ENCODE assay signal across 9 mouse cellular contexts in the genomic region with DNA sequence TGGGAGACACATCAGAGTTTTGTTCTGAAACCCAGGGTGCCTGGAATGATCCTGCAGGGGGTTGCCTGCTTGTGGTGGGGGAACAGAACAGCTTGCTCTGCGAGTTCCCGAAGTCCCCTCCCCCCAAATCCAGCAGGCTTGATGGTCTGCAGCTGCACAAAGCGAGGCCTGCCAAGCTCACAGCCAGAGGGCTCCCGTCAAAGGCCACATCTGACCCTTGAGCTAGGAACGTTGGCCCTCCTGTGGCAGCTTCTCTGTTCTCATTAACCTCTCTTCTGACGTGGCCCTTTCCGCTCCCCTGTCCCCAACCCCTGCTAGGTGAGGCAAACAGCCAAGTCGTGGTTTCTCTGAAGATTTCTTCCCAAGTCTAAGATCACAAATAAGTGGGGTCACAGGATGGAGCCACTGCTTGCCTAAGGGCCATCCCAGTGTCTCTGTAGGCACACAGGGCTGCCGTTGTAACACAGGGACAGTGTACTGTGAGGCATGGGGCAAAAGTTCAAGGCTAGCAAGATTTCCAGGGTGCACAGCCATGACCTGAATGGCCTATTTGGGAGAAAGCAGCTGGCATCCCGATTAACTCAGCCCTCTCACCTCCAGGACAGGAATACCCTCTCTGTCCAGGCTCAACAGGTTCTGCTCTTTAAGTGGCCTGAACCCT. TPM values are rescaled to one million over a fixed set of nuclear protein-coding genes. Genes with fewer than 3 reads are reported as not detected.
DNase-seq lines count a peak whose midpoint lies in the region; ATAC-seq and TF ChIP-seq lines count a peak whose summit lies in the region.
"Had no signal": no experiment of that assay in that cellular context is flagged by ENCODE, and none has a peak within 500 bp of the region (broad histone marks: within the 10 kb centered on the region; RNA-seq: fewer than 3 reads in every experiment).

No protein-coding gene starts in this region.

- DNase-seq in layer of hippocampus, adult 2 months (ENCODE audit: low spot score in 2 of 2), result no peak
- no peak for DNase-seq in layer of hippocampus, postnatal 25 days (ENCODE audit: extremely low spot score in 1 of 2, low spot score in 1 of 2)
- DNase-seq in forebrain, embryonic 11.5 days (ENCODE audit: low spot score), result no peak
- peak; percentile 72 for DNase-seq in kidney, postnatal 14 days
- peak; percentile 90 for DNase-seq in midbrain, embryonic 11.5 days (ENCODE audit: low spot score, missing footprints)
- DNase-seq in ovary, adult 18-20 months (ENCODE audit: low spot score), result no peak
- no peak for DNase-seq in frontal cortex, postnatal 25 days (ENCODE audit: low spot score in 2 of 2)

- no peaks in the 10 kb centered on the region for H3K9me3 ChIP-seq in forebrain, embryonic 11.5 days (ENCODE audit: control insufficient read depth, low read length)
- H3K9me3 ChIP-seq in midbrain, embryonic 11.5 days (ENCODE audit: control insufficient read depth, low read length), result no peaks in the 10 kb centered on the region
- H3K9me3 ChIP-seq: embryonic facial prominence, embryonic 12.5 days had no signal

- no peak overlapping the region for H3K4me2 ChIP-seq in forebrain, embryonic 11.5 days (ENCODE audit: low read depth, low read length, severe bottlenecking)
- H3K4me2 ChIP-seq in midbrain, embryonic 11.5 days, result no peak overlapping the region; the same call in 1 of the 2 replicates
- H3K4me2 ChIP-seq: embryonic facial prominence, embryonic 12.5 days had no signal

- 9% methylated on average over 10 of the region's 10 CpGs for WGBS in forebrain, embryonic 11.5 days
- 9% methylated on average over 10 of the region's 10 CpGs for WGBS in midbrain, embryonic 11.5 days

- H3K9ac ChIP-seq in forebrain, embryonic 11.5 days (ENCODE audit: low read length), result no peak overlapping the region
- 0 out of 2 replicates have a peak overlapping the region, but pooled peaks have one; percentile 9 for H3K9ac ChIP-seq in midbrain, embryonic 11.5 days (ENCODE audit: low read length)
- H3K9ac ChIP-seq: embryonic facial prominence, embryonic 12.5 days had no signal

- H3K4me3 ChIP-seq in layer of hippocampus, adult 2 months, result no peak overlapping the region
- no peak overlapping the region for H3K4me3 ChIP-seq in forebrain, embryonic 11.5 days (ENCODE audit: low read depth, low read length)
- no peak overlapping the region for H3K4me3 ChIP-seq in midbrain, embryonic 11.5 days (ENCODE audit: low read depth, low read length)
- H3K4me3 ChIP-seq: embryonic facial prominence, embryonic 12.5 days had no signal

- no peaks in the 10 kb centered on the region for H3K36me3 ChIP-seq in forebrain, embryonic 11.5 days (ENCODE audit: control insufficient read depth, insufficient read depth, low read length)
- no peaks in the 10 kb centered on the region for H3K36me3 ChIP-seq in midbrain, embryonic 11.5 days (ENCODE audit: control insufficient read depth, insufficient read depth, low read length)
- H3K36me3 ChIP-seq: embryonic facial prominence, embryonic 12.5 days had no signal

- peak; percentile 12; the same call in 1 of the 2 replicates for TF ChIP-seq CTCF in layer of hippocampus, adult 2 months (conservative IDR thresholded peaks at IDR 0.05)

- H3K4me1 ChIP-seq in forebrain, embryonic 11.5 days (replicated peaks; ENCODE audit: control insufficient read depth, insufficient read depth, low read length), result peaks cover 3% of the 10 kb centered on the region; the same call in 1 of the 2 replicates
- H3K4me1 ChIP-seq in midbrain, embryonic 11.5 days (ENCODE audit: control insufficient read depth, insufficient read depth, low read length), result peaks cover 8% of the 10 kb centered on the region

- no peaks in the 10 kb centered on the region for H3K27me3 ChIP-seq in forebrain, embryonic 11.5 days (ENCODE audit: control insufficient read depth, insufficient read depth, low read length)
- no peaks in the 10 kb centered on the region; the same call in 1 of the 2 replicates for H3K27me3 ChIP-seq in midbrain, embryonic 11.5 days (ENCODE audit: control insufficient read depth, insufficient read depth, low read length)

- H3K27ac ChIP-seq in layer of hippocampus, adult 2 months, result no peak overlapping the region
- H3K27ac ChIP-seq in forebrain, embryonic 11.5 days (ENCODE audit: low read depth, low read length), result no peak overlapping the region
- H3K27ac ChIP-seq in midbrain, embryonic 11.5 days (ENCODE audit: low read depth, low read length), result no peak overlapping the region
- H3K27ac ChIP-seq: embryonic facial prominence, embryonic 12.5 days had no signal

- peak; percentile 42 for ATAC-seq in forebrain, embryonic 11.5 days (replicated peaks; ENCODE audit: low FRiP score)
- peak; percentile 71 for ATAC-seq in midbrain, embryonic 11.5 days (ENCODE audit: low FRiP score)
- ATAC-seq in megakaryocyte, adult 5-6 weeks (ENCODE audit: poor library complexity, severe bottlenecking), result no peak

RNA-seq across cellular contexts. Expression of gene Slc6a12, which starts 12.9 kb away (rescaled TPM):
- 1 to 10 TPM in 1 of 2 experiments, under 1 TPM in 1; 0.93 to 2.1 TPM for total RNA-seq in layer of hippocampus, adult 2 months (2021)
- total RNA-seq in layer of hippocampus, postnatal 25 days (2021), result 1 to 10 TPM; 1.7 TPM
- 0.15 TPM in 1 of 2 replicates, not detected in the other for polyA plus RNA-seq in forebrain, embryonic 11.5 days (2014; fragmentation: Nextera tagmentation; extraction: Ambion mirVana)
- polyA plus RNA-seq in midbrain, embryonic 11.5 days (2014; fragmentation: Nextera tagmentation; extraction: Ambion mirVana), result 0.22 TPM in 1 of 2 replicates, not detected in the other
- total RNA-seq in megakaryocyte, adult 5-6 weeks (2015), result 1.1 and 1.2 TPM in 2 replicates
- 3.8 and 7.9 TPM in 2 replicates for total RNA-seq in megakaryocyte, adult 5-6 weeks (2017)
- polyA plus RNA-seq: embryonic facial prominence, embryonic 12.5 days had no signal

RNA-seq across cellular contexts. Expression of gene Slc6a13, which starts 30.0 kb away (rescaled TPM):
- total RNA-seq in layer of hippocampus, adult 2 months (2021), result 10 to 100 TPM in 1 of 2 experiments, 1 to 10 TPM in 1; 8.3 to 13.5 TPM
- total RNA-seq in layer of hippocampus, postnatal 25 days (2021), result 1 to 10 TPM; 7.4 to 8.5 TPM
- 1.2 and 1.3 TPM in 2 replicates for polyA plus RNA-seq in forebrain, embryonic 11.5 days (2014; fragmentation: Nextera tagmentation; extraction: Ambion mirVana)
- 3.2 and 3.4 TPM in 2 replicates for polyA plus RNA-seq in midbrain, embryonic 11.5 days (2014; fragmentation: Nextera tagmentation; extraction: Ambion mirVana)
- total RNA-seq in megakaryocyte, adult 5-6 weeks (2015), result 1.0 and 1.7 TPM in 2 replicates
- total RNA-seq in megakaryocyte, adult 5-6 weeks (2017), result 1.2 and 3.3 TPM in 2 replicates

Comparison
In these comparisons a context has a peak if more than half of its experiments do, and no peak if none do; other contexts are left out.
1. DNase-seq: peak in kidney, postnatal 14 days (single experiment) and midbrain, embryonic 11.5 days (single experiment); none in layer of hippocampus, adult 2 months (0 of 2), layer of hippocampus, postnatal 25 days (0 of 2), forebrain, embryonic 11.5 days (single experiment), ovary, adult 18-20 months (single experiment) and frontal cortex, postnatal 25 days (0 of 2).